Mouse (Mus musculus) macrophage (primary cell): ENCODE measurements around the gene Bag6. TPM values are rescaled to one million over a fixed set of nuclear protein-coding genes. Genes with fewer than 3 reads are reported as not detected.
A peak's percentile ranks its signal among the peaks of the same experiment; 100 is the strongest.

Experiments
- H3K27ac ChIP-seq: fragments of 350-480 bp; formaldehyde crosslinking; 2 replicates; pipeline ENCODE4 v1.9.0; 2021
- H3K36me3 ChIP-seq: fragments of 350-480 bp; formaldehyde crosslinking; 2 replicates; pipeline ENCODE4 v1.9.0; 2021; ENCODE audit errors: inconsistent target
- H3K4me3 ChIP-seq: fragments of 350-480 bp; formaldehyde crosslinking; 2 replicates; pipeline ENCODE4 v1.9.0; 2021; ENCODE audit errors: inconsistent target
- H3K79me2 ChIP-seq: fragments of 350-480 bp; formaldehyde crosslinking; 2 replicates; pipeline ENCODE4 v1.9.0; 2021; ENCODE audit errors: inconsistent target
- WGBS: methylation state at CpG from one replicate; pipeline ENCODE4 v1.1.7; 2026; ENCODE audit warnings: inconsistent platforms; ENCODE audit not compliant: missing documents; 5-methylcytosine and 5-hydroxymethylcytosine counted together
- polyA plus RNA-seq: library from polyadenylated mRNA; stranded (reverse); fragments of 250-400 nt; gene quantifications from 3 replicates; pipeline ENCODE4 v1.2.4, GENCODE M21; 2018; ENCODE audit warnings: inconsistent platforms

The Bag6 gene
- polyA plus RNA-seq, 1 experiment from 2014 or later, result 103 TPM

DNA sequence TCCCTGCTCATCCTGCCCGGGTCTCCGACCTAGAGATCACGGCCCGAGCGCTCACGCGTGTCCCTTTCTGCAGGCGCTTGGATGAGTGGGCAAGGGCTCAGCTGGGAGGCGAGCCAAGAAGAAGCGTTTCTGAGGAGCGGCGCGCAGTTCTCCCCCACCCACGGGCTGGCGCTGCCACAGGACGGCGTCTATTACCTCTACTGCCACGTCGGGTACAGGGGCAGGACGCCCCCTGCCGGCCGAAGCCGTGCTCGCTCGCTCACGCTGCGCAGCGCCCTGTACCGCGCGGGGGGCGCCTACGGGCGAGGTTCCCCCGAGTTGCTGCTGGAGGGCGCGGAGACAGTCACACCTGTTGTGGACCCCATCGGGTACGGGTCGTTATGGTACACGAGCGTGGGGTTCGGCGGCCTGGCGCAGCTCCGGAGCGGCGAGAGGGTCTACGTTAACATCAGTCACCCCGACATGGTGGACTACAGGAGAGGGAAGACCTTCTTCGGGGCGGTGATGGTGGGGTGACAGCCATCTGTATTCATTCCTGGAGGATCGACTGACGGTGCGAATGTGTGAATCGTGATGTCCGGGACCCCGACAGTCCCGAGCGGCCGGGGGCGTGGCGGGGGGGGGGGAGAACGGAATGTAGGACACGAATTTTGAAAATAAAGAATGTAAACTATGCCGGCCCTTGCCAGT lies 60.8 kb downstream of the Bag6 start:
- H3K27ac ChIP-seq, result no peak overlapping the region
- under 1% methylated on average over 64 of the region's 66 CpGs for WGBS
- peaks cover 7% of the 10 kb centered on the region; the same call in 1 of the 2 replicates for H3K36me3 ChIP-seq
- H3K79me2 ChIP-seq, result peaks cover 20% of the 10 kb centered on the region
- peak overlapping the region; percentile 32 for H3K4me3 ChIP-seq

GRCm38 (mm10) chr17:35196321-35196641 lies 61.3 kb downstream of the Bag6 start:
- H3K36me3 ChIP-seq, result peaks cover 7% of the 10 kb centered on the region; the same call in 1 of the 2 replicates
- WGBS, result 47% methylated on average over 9 of the region's 9 CpGs
- peak overlapping the region; percentile 32 for H3K4me3 ChIP-seq
- H3K79me2 ChIP-seq, result peaks cover 25% of the 10 kb centered on the region
- no peak overlapping the region for H3K27ac ChIP-seq

Other genes starting within 250 kb of the Bag6 start
- gene C2, start 236.9 kb upstream of the Bag6 start, polyA plus RNA-seq, result 0.63 to 0.95 TPM (median 0.86 TPM) in 3 replicates
- gene Ehmt2, start 236.7 kb upstream of the Bag6 start, polyA plus RNA-seq, result 59.6 to 100 TPM (median 69.3 TPM) in 3 replicates
- gene Slc44a4, start 220.7 kb upstream of the Bag6 start, polyA plus RNA-seq, result not detected in 3 replicates
- gene Neu1, start 203.9 kb upstream of the Bag6 start, polyA plus RNA-seq, result 80.3 to 98.8 TPM (median 81.2 TPM) in 3 replicates
- gene Hspa1b, start 175.9 kb upstream of the Bag6 start, polyA plus RNA-seq, result 0.57 to 1.2 TPM (median 0.69 TPM) in 3 replicates
- not detected in 3 replicates for gene Gm20481, start 165.3 kb upstream of the Bag6 start, polyA plus RNA-seq
- 1.2 to 1.9 TPM (median 1.8 TPM) in 3 replicates for gene Hspa1a, start 163.0 kb upstream of the Bag6 start, polyA plus RNA-seq
- gene Hspa1l, start 162.5 kb upstream of the Bag6 start, polyA plus RNA-seq, result 0.47 to 1.7 TPM (median 0.96 TPM) in 3 replicates
- 16.5 to 52.8 TPM (median 51.4 TPM) in 3 replicates for gene Lsm2, start 153.3 kb upstream of the Bag6 start, polyA plus RNA-seq
- 7.7 to 37.5 TPM (median 19.2 TPM) in 3 replicates for gene Vars, start 134.2 kb upstream of the Bag6 start, polyA plus RNA-seq
- 0.06 to 0.32 TPM (median 0.07 TPM) in 3 replicates for gene Vwa7, start 118.6 kb upstream of the Bag6 start, polyA plus RNA-seq
- gene Sapcd1, start 107.2 kb upstream of the Bag6 start, polyA plus RNA-seq, result not detected in 3 replicates
- 0.48 to 0.51 TPM (median 0.50 TPM) in 3 replicates for gene Msh5, start 88.4 kb upstream of the Bag6 start, polyA plus RNA-seq
- 359 to 667 TPM (median 372 TPM) in 3 replicates for gene Clic1, start 85.2 kb upstream of the Bag6 start, polyA plus RNA-seq
- gene Ddah2, start 76.1 kb upstream of the Bag6 start, polyA plus RNA-seq, result 3.3 to 9.6 TPM (median 4.8 TPM) in 3 replicates
- not detected in 3 replicates for gene Ly6g6c, start 69.8 kb upstream of the Bag6 start, polyA plus RNA-seq
- gene Mpig6b, start 69.0 kb upstream of the Bag6 start, polyA plus RNA-seq, result 0.17 TPM in 1 of 3 replicates, not detected in the others
- gene Ly6g6e, start 58.3 kb upstream of the Bag6 start, polyA plus RNA-seq, result not detected in 3 replicates
- gene Ly6g6d, start 57.1 kb upstream of the Bag6 start, polyA plus RNA-seq, result 0.43 to 1.7 TPM (median 0.88 TPM) in 3 replicates
- gene Ly6g6f, start 49.6 kb upstream of the Bag6 start, polyA plus RNA-seq, result not detected in 3 replicates
- 33.9 to 63.2 TPM (median 53.2 TPM) in 3 replicates for gene Abhd16a, start 45.9 kb upstream of the Bag6 start, polyA plus RNA-seq
- gene Ly6g5c, start 26.9 kb upstream of the Bag6 start, polyA plus RNA-seq, result not detected in 3 replicates
- gene Ly6g5b, start 19.8 kb upstream of the Bag6 start, polyA plus RNA-seq, result 0.36 to 0.46 TPM in 2 of 3 replicates, not detected in the other
- 11.4 to 18.0 TPM (median 13.2 TPM) in 3 replicates for gene Gpank1, start 13.7 kb upstream of the Bag6 start, polyA plus RNA-seq
- 129 to 166 TPM (median 149 TPM) in 3 replicates for gene Csnk2b, start 13.1 kb upstream of the Bag6 start, polyA plus RNA-seq
- 11.5 to 23.5 TPM (median 22.0 TPM) in 3 replicates for gene D17H6S53E, start 8.8 kb upstream of the Bag6 start, polyA plus RNA-seq
- gene Apom, start 3.1 kb upstream of the Bag6 start, polyA plus RNA-seq, result not detected in 3 replicates
- 91.3 to 139 TPM (median 124 TPM) in 3 replicates for gene Prrc2a, start 29.7 kb downstream of the Bag6 start, polyA plus RNA-seq
- gene Aif1, start 40.9 kb downstream of the Bag6 start, polyA plus RNA-seq, result 231 to 253 TPM (median 243 TPM) in 3 replicates
- gene Lst1, start 53.3 kb downstream of the Bag6 start, polyA plus RNA-seq, result 322 to 615 TPM (median 449 TPM) in 3 replicates
- 0.33 to 0.50 TPM (median 0.48 TPM) in 3 replicates for gene Ltb, start 59.3 kb downstream of the Bag6 start, polyA plus RNA-seq
- 20.0 to 57.4 TPM (median 38.0 TPM) in 3 replicates for gene Tnf, start 66.8 kb downstream of the Bag6 start, polyA plus RNA-seq
- not detected in 3 replicates for gene Lta, start 70.2 kb downstream of the Bag6 start, polyA plus RNA-seq
- gene Gm16181, start 85.7 kb downstream of the Bag6 start, polyA plus RNA-seq, result not detected in 3 replicates
- 5.0 to 12.5 TPM (median 6.9 TPM) in 3 replicates for gene Atp6v1g2, start 98.5 kb downstream of the Bag6 start, polyA plus RNA-seq
- gene Nfkbil1, start 100.6 kb downstream of the Bag6 start, polyA plus RNA-seq, result 8.3 to 16.7 TPM (median 14.8 TPM) in 3 replicates
- 113 to 158 TPM (median 122 TPM) in 3 replicates for gene Ddx39b, start 106.6 kb downstream of the Bag6 start, polyA plus RNA-seq
- gene H2-D1, start 127.6 kb downstream of the Bag6 start, polyA plus RNA-seq, result 2,972 to 5,352 TPM (median 3,334 TPM) in 3 replicates
- gene H2-Q1, start 185.2 kb downstream of the Bag6 start, polyA plus RNA-seq, result not detected in 3 replicates
- gene H2-Q2, start 207.1 kb downstream of the Bag6 start, polyA plus RNA-seq, result not detected in 3 replicates
- 54.4 to 151 TPM (median 62.1 TPM) in 3 replicates for gene H2-Q4, start 244.4 kb downstream of the Bag6 start, polyA plus RNA-seq